Mouse (Mus musculus) heart, postnatal 0 days (tissue): Measurements from ENCODE around the gene Lrrc25.

Experiments used
- CTCF ChIP-seq: IDR thresholded peaks from 2 replicates; pipeline ENCODE4 v1.5.1; 2016; ENCODE audit warnings: antibody characterized with exemption, control low read depth, low read depth
- EP300 ChIP-seq: IDR thresholded peaks from 2 replicates; pipeline ENCODE4 v1.6.1; 2016; ENCODE audit warnings: antibody characterized with exemption, low read depth

DNA sequence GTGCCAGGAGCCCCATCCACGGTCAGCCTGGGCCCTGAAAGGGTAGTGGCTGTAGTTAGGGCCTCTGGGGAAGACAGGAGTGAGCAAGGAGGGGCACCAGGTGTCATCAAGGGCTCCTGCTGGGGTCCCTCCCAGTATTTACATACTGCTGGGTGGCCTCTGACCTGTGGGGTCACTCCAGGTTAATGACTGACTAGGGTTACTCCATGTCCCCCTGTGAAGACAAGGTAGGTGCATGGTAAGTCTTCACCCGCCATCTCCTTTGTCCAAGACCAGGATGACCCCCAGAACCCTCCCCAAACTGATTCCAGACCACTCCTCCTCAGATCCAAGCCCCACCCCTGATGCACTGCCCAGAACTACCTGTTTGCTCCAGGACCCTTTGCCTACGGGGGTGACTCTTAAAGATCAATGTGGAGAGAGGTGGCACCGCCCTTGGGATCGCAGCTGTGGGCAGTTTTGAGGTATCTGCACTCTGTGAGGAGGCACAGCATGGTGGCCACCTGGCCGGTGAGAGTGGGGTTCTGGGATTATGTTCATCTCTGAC, 16.5 kb downstream of the Lrrc25 start, which contains the start of gene Gdf15:
- TF ChIP-seq CTCF (no peak), EP300 (no peak)
